13 mouse cellular contexts compared by ENCODE assay signal in the genomic region with DNA sequence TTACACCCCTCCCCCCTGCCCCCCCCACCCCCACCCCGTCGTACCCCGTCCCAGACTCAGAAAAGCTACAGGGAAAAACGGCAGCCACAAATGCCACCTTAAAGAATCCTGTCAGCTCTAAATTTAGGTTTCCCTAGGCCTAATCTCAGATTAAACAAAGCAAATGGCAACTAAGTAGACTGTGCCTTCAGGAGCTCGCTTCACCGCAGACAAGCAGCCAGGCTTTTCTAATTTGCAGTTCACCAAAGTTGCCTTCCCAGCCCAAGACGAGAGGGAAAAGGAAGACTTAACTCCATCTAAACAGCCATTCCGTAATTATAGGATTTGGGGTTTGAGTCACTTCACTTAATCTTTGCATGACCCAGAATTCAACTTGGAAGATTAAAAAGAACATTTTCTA. TPM values are rescaled to one million over a fixed set of nuclear protein-coding genes. Genes with fewer than 3 reads are reported as not detected.
DNase-seq lines count a peak whose midpoint lies in the region; ATAC-seq and TF ChIP-seq lines count a peak whose summit lies in the region.
"Had no signal": no experiment of that assay in that cellular context is flagged by ENCODE, and none has a peak within 500 bp of the region (broad histone marks: within the 10 kb centered on the region; RNA-seq: fewer than 3 reads in every experiment).

No protein-coding gene starts in this region.

- no peak overlapping the region for H3K9ac ChIP-seq in heart, embryonic 12.5 days
- H3K9ac ChIP-seq in midbrain, postnatal 0 days (replicated peaks; ENCODE audit: low read length, poor library complexity, severe bottlenecking), result no peak overlapping the region
- H3K9ac ChIP-seq in embryonic facial prominence, embryonic 13.5 days, result no peak overlapping the region
- H3K9ac ChIP-seq in liver, postnatal 0 days (replicated peaks), result no peak overlapping the region
- H3K9ac ChIP-seq: liver, embryonic 15.5 days had no signal

- peaks cover 10% of the 10 kb centered on the region; the same call in 1 of the 2 replicates for H3K4me1 ChIP-seq in heart, embryonic 12.5 days (replicated peaks)
- H3K4me1 ChIP-seq in midbrain, embryonic 10.5 days, result peaks cover 16% of the 10 kb centered on the region
- H3K4me1 ChIP-seq in midbrain, postnatal 0 days (ENCODE audit: insufficient read depth, low read length), result no peaks in the 10 kb centered on the region
- peaks cover 10% of the 10 kb centered on the region for H3K4me1 ChIP-seq in embryonic facial prominence, embryonic 13.5 days
- no peaks in the 10 kb centered on the region for H3K4me1 ChIP-seq in liver, postnatal 0 days (ENCODE audit: insufficient read depth)

- no peak for TF ChIP-seq EP300 in liver, postnatal 0 days (IDR thresholded peaks at IDR 0.05; ENCODE audit: low read depth)

- peak overlapping the region; percentile 76 for H3K4me2 ChIP-seq in heart, embryonic 12.5 days
- no peak overlapping the region for H3K4me2 ChIP-seq in midbrain, postnatal 0 days (ENCODE audit: low read depth, low read length, poor library complexity, severe bottlenecking)
- peak overlapping the region; percentile 57 for H3K4me2 ChIP-seq in embryonic facial prominence, embryonic 13.5 days
- peak overlapping the region; percentile 47 for H3K4me2 ChIP-seq in liver, postnatal 0 days (ENCODE audit: low read depth, low read length)

- 16% methylated on average over 8 of the region's 8 CpGs for WGBS in heart, embryonic 12.5 days
- 6% methylated on average over 8 of the region's 8 CpGs for WGBS in midbrain, embryonic 10.5 days
- 10% methylated on average over 8 of the region's 8 CpGs for WGBS in midbrain, postnatal 0 days
- WGBS in embryonic facial prominence, embryonic 13.5 days, result 5% methylated on average over 8 of the region's 8 CpGs
- 25% methylated on average over 8 of the region's 8 CpGs for WGBS in liver, postnatal 0 days (ENCODE audit: insufficient replicate concordance)

- TF ChIP-seq CTCF in midbrain, postnatal 0 days (IDR thresholded peaks at IDR 0.05), result no peak
- TF ChIP-seq CTCF in liver, postnatal 0 days (IDR thresholded peaks at IDR 0.05; ENCODE audit: low read depth), result no peak

- no peak overlapping the region for H3K27ac ChIP-seq in heart, embryonic 12.5 days (ENCODE audit: poor library complexity, severe bottlenecking)
- H3K27ac ChIP-seq in midbrain, embryonic 10.5 days (replicated peaks), result no peak overlapping the region
- H3K27ac ChIP-seq in midbrain, postnatal 0 days (ENCODE audit: low read depth, low read length), result no peak overlapping the region
- no peak overlapping the region for H3K27ac ChIP-seq in embryonic facial prominence, embryonic 13.5 days
- peak overlapping the region; percentile 87 for H3K27ac ChIP-seq in liver, postnatal 0 days (ENCODE audit: low read depth)
- H3K27ac ChIP-seq: macrophage had no signal

- H3K4me3 ChIP-seq in heart, embryonic 12.5 days, result peak overlapping the region; percentile 50
- peak overlapping the region; percentile 50 for H3K4me3 ChIP-seq in midbrain, embryonic 10.5 days
- no peak overlapping the region for H3K4me3 ChIP-seq in midbrain, postnatal 0 days (ENCODE audit: low read depth, low read length)
- no peak overlapping the region for H3K4me3 ChIP-seq in embryonic facial prominence, embryonic 13.5 days
- no peak overlapping the region for H3K4me3 ChIP-seq in liver, postnatal 0 days (ENCODE audit: low read depth, low read length)

- ATAC-seq in heart, embryonic 12.5 days (ENCODE audit: insufficient number of reproducible peaks, low FRiP score), result no peak
- ATAC-seq in midbrain, postnatal 0 days (ENCODE audit: low FRiP score), result no peak
- ATAC-seq in embryonic facial prominence, embryonic 13.5 days (ENCODE audit: insufficient number of reproducible peaks, insufficient read depth, low FRiP score, low TSS enrichment, low read depth), result no peak
- ATAC-seq in liver, postnatal 0 days, result no peak

- 0 out of 2 replicates have a peak, but pooled peaks cover 4% of the 10 kb centered on the region for H3K27me3 ChIP-seq in heart, embryonic 12.5 days (replicated peaks)
- H3K27me3 ChIP-seq in midbrain, embryonic 10.5 days (ENCODE audit: low read depth, poor library complexity, severe bottlenecking), result peaks cover 42% of the 10 kb centered on the region
- no peaks in the 10 kb centered on the region for H3K27me3 ChIP-seq in midbrain, postnatal 0 days (ENCODE audit: insufficient read depth, low read length)
- H3K27me3 ChIP-seq in embryonic facial prominence, embryonic 13.5 days, result peaks cover 33% of the 10 kb centered on the region
- no peaks in the 10 kb centered on the region for H3K27me3 ChIP-seq in liver, postnatal 0 days (ENCODE audit: insufficient read depth, low read length)

- peaks cover 6% of the 10 kb centered on the region for H3K9me3 ChIP-seq in heart, embryonic 12.5 days (replicated peaks)
- H3K9me3 ChIP-seq in midbrain, embryonic 10.5 days (replicated peaks), result no peaks in the 10 kb centered on the region
- H3K9me3 ChIP-seq in midbrain, postnatal 0 days (ENCODE audit: low read length), result no peaks in the 10 kb centered on the region
- no peaks in the 10 kb centered on the region for H3K9me3 ChIP-seq in embryonic facial prominence, embryonic 13.5 days
- H3K9me3 ChIP-seq in liver, postnatal 0 days (ENCODE audit: low read length), result no peaks in the 10 kb centered on the region
- H3K9me3 ChIP-seq: liver, embryonic 15.5 days had no signal

- H3K36me3 ChIP-seq in heart, embryonic 12.5 days, result no peaks in the 10 kb centered on the region
- no peaks in the 10 kb centered on the region for H3K36me3 ChIP-seq in midbrain, embryonic 10.5 days
- H3K36me3 ChIP-seq in midbrain, postnatal 0 days (ENCODE audit: insufficient read depth, low read length), result no peaks in the 10 kb centered on the region
- no peaks in the 10 kb centered on the region for H3K36me3 ChIP-seq in embryonic facial prominence, embryonic 13.5 days
- H3K36me3 ChIP-seq in liver, postnatal 0 days (replicated peaks; ENCODE audit: insufficient read depth, low read length), result no peaks in the 10 kb centered on the region
- H3K36me3 ChIP-seq: liver, embryonic 15.5 days had no signal

- no peak for DNase-seq in heart, adult 18-20 months
- DNase-seq in midbrain, embryonic 10.5 days (ENCODE audit: low spot score), result no peak
- DNase-seq in midbrain, postnatal 0 days (ENCODE audit: low spot score), result no peak
- DNase-seq in liver, postnatal 0 days, result no peak
- no peak for DNase-seq in urinary bladder, postnatal 10 days (ENCODE audit: low spot score)
- DNase-seq: cerebellum, postnatal 36 days; gastrocnemius, postnatal 14 days; right cerebral cortex, postnatal 25 days; thymus, postnatal 25 days had no signal

RNA-seq across cellular contexts. Expression of a gene that starts 23.1 kb away (rescaled TPM):
- 0.85 and 0.89 TPM in 2 replicates for polyA plus RNA-seq in heart, embryonic 12.5 days (2016; fragmentation: Nextera tagmentation; extraction: Ambion mirVana)
- total RNA-seq in heart, adult 18-20 months (2021), result 10 to 100 TPM; 38.1 to 40.5 TPM
- 0.17 and 0.19 TPM in 2 replicates for polyA plus RNA-seq in midbrain, embryonic 10.5 days (2016; fragmentation: Nextera tagmentation; extraction: Ambion mirVana)
- 29.5 and 32.3 TPM in 2 replicates for total RNA-seq in midbrain, postnatal 0 days (2014; rRNA removed)
- polyA plus RNA-seq in midbrain, postnatal 0 days (2015; fragmentation: Nextera tagmentation; extraction: Ambion mirVana), result 6.1 and 6.5 TPM in 2 replicates
- 0.15 and 0.32 TPM in 2 replicates for polyA plus RNA-seq in embryonic facial prominence, embryonic 13.5 days (2015; fragmentation: Nextera tagmentation; extraction: Ambion mirVana)
- 63.6 and 68.7 TPM in 2 replicates for polyA plus RNA-seq in liver, postnatal 0 days (2015; fragmentation: Nextera tagmentation; extraction: Ambion mirVana)

RNA-seq across cellular contexts. Expression of a gene that starts 54.8 kb away (rescaled TPM):
- polyA plus RNA-seq in heart, embryonic 12.5 days (2016; fragmentation: Nextera tagmentation; extraction: Ambion mirVana), result 0.24 and 0.42 TPM in 2 replicates
- 10 to 100 TPM; 27.9 to 30.7 TPM for total RNA-seq in heart, adult 18-20 months (2021)
- polyA plus RNA-seq in midbrain, embryonic 10.5 days (2016; fragmentation: Nextera tagmentation; extraction: Ambion mirVana), result 2.9 and 3.2 TPM in 2 replicates
- 0.66 and 1.7 TPM in 2 replicates for total RNA-seq in midbrain, postnatal 0 days (2014; rRNA removed)
- polyA plus RNA-seq in midbrain, postnatal 0 days (2015; fragmentation: Nextera tagmentation; extraction: Ambion mirVana), result 2.0 and 2.1 TPM in 2 replicates
- polyA plus RNA-seq in embryonic facial prominence, embryonic 13.5 days (2015; fragmentation: Nextera tagmentation; extraction: Ambion mirVana), result 8.2 and 10.0 TPM in 2 replicates
- 15.7 and 20.6 TPM in 2 replicates for polyA plus RNA-seq in liver, postnatal 0 days (2015; fragmentation: Nextera tagmentation; extraction: Ambion mirVana)

Comparison
In these comparisons a context has a peak if more than half of its experiments do, and no peak if none do; other contexts are left out.
1. H3K4me3 ChIP-seq: peak in heart, embryonic 12.5 days (single experiment) and midbrain, embryonic 10.5 days (single experiment); none in midbrain, postnatal 0 days (single experiment), embryonic facial prominence, embryonic 13.5 days (single experiment) and liver, postnatal 0 days (single experiment).